Mouse (Mus musculus): ENCODE measurements around the gene Cacna2d4.
"Not testable (repeated sequence)": the region's sequence is repeated elsewhere in the genome, so short reads cannot be mapped to it uniquely, and the experiment has no call there.

Gene Cacna2d4

DNA sequence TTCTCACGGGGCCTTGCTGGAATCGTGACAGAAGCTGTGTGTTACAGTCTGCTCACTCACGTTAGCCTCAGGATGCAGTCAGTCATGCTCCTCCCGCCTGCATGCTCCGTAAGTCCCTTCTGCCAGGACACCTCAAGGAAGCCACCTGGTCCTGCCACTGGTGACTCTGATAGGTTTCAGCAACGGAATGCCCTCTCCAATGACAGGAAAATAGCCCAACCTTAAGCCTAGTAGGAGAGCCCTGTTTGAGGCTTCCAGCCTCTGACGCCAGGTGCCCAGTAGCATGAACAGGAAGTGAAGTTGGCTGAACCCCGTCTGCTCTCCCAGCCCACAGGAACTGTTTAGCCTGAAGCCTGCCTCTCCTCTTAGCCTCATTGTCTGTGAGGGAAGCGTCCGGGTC lies 109.9 kb downstream of the Cacna2d4 start:
- no peak for DNase-seq (ENCODE audit: low spot score)

DNA sequence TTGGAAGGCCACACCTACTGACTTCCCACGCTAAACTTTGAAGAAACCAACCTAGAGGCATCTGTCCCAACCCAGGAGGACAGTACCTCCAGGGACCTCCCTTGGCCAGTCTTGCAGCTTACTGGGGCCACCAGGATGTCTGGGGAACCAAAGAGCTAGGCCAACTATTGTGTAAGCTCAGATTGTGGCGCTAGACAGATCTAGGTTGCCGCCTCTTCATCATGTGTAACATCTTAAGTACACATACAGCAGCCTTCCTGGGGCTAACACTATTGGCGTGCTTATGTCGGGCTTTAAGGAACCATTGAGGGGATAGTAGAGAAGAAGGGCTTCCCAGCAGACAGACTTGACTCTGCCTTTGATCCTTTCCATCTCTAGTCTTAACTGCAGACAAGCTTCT lies 111.5 kb downstream of the Cacna2d4 start:
- DNase-seq (ENCODE audit: low spot score): no peak

DNA sequence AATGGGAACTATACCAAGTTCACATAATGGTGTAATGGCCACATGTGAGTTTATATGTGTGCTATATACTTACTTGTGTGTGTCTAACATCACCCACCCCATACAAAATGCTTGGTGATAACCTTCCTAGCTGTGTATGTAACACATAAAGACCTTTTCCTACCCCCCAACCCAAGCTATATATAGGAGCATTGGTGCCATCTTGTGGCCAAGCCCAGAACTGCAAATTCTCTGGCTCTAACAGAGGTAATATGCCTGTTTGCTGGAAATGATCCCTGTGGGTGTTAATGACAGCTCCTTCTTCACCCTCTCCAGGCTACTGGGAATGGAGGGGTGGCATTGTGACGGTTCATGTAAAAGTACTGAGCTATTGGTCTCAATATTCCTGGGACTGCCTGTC lies 111.9 kb downstream of the Cacna2d4 start:
- DNase-seq (ENCODE audit: low spot score): peak; percentile 83

DNA sequence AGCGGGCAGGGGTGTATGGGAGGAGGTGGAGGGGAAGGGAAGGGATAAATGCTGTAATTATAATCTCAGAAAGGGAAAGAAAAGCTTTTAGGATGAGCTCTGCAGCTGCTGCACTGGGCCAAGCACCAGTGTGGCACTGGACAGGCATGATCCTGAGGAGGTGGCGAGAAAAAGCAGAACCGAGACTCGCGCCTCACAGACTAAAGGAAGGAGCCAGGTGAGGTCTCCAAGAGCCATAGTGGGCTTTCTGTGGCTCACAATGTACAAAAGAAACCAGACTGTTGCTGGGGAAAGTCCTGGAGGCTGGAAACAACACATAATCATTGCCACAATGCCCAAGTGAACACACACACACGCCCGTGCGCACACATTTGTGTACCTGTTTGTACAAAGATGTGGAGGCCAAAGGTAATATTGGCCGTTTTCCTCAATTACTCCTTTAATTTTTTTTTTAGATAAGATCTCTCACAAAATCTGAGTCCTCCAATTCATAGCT lies 114.4 kb downstream of the Cacna2d4 start:
- DNase-seq (ENCODE audit: low spot score): no peak

DNA sequence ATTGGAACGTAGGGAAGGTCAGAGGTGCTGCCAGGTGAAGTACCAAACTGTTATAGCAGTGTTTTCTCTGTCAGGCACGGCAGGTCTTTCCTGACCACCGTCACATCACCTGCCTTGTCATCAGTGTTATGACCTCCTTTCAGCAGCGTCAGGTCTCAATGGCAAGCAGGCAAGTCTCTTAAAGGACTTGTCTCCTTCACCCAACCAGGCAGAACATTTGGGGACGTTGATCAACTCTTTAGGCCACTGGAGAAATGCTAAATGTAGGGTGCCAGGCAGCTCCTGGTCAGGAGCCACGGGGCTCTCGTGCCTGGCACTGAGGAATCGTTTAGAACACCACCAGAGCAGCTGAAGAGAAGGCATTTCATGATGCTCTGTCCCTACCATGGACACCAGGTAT lies 115.3 kb downstream of the Cacna2d4 start:
- no peak for DNase-seq (ENCODE audit: low spot score)

DNA sequence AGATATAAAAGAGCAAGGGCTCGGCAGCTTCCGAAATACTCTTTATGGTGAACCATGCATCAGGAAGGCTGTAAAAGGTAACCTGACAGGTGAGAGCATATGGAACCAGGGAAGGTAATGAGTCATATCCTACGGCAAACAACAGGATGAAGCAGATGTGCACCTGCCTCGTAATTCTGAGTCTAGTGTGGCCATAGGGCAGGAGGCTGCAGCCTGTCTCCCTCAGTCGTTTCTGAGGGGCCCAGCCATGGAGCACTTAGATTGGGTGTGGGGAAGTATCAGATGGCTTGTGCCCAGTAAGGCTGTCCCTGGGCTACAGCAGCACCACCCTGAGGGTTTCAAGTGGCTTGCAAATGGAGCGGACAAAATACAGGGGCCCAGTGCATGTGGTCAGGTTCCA lies 116.2 kb downstream of the Cacna2d4 start:
- DNase-seq (ENCODE audit: low spot score): no peak

DNA sequence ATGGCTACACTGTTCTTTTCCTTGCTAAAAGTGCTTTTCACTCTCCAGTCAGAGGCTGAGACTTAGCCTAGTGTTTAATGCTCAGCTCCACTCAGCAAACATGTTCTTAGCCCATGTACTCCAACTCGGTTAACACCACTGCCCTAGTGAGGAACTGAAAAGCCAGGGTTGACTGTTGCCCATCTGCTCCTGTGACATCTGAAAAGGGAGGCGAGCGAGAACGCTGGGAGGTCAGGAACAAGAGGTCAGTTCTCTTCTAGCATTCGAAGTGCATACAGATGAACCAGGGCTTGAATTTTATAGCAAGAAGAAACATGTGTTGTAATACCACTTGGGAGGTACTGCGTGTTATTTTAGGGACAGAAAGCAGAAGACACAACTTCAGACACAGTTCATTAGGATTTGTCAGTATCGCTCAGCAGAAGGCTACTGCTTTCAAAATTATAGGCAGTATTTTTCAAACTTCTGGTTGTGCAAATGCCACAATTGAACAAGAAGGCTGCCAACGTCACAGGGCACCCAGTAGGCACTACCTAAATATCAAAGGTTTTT lies 121.8 kb downstream of the Cacna2d4 start:
- DNase-seq (ENCODE audit: low spot score): no peak

DNA sequence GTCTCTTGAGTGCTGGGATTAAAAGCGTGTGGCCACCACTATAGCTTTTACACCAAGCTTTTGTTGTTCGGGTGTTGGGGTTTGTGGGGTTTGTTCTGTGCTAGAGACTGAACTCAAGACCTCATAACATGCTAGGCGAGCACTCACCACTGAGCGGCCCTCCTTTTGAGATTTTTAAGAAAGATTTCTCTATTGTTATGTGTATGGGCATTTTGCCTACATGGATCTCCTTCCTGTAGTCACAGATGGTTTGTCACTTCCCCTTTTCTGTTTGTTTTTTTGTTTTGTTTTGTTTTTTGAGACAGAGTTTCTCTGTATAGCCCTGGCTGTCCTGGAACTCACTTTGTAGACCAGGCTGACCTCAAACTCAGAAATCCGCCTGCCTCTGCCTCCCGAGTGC lies 123.9 kb downstream of the Cacna2d4 start:
- DNase-seq (ENCODE audit: low spot score): not testable (repeated sequence)

DNA sequence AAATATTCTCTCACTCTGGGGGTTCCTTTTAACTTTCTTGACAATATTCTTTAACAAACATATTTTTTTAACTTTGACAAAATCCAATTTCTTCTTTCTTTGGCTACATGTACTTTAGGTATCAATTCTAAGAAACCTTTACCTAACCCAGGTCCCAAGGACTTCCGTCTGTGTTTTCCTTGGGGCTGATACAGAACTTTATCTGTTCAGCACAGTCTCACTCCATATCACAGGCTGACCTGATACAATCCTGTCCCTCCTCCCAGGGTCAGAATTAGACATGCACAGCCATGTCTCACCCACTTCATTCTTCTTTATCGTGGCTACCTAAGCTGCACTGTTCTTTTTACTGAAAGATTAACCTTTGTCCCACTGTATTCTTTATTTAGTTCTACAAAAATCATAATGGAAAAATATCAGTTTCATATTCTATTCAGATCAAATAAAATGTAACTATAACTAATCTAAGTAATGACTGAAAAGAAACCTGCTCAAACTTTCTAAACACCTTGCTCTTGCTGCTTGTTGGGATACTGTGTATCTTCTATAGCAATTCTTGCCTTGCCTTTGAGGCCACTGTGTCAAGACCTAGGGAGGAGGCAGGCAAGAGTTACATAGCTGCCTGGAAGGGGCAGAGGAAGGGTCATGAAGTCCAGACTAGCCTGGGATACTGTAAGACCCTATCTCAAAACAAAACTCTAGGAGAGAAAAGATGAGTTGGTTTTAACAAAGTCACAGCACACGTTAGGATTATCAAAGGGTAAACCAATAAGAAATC lies 124.8 kb downstream of the Cacna2d4 start:
- no peak for DNase-seq (ENCODE audit: low spot score)

DNA sequence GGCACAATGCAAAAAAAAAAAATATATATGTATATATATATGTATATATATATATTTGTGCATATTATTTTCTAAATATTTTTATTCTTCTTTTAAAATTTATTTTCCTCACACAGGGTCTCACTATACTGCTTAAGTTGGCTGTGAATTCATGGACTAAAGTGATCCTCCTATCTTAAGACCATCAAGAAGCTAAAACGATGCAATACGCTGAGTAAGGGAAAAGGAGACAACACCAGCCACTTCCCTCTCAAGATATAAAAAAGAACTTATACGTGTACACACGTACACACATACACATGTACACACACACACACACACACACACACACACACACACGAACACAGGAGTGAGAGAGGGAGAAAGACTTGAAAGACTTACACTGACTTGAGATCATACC lies 127.3 kb downstream of the Cacna2d4 start:
- DNase-seq (ENCODE audit: low spot score): no peak

DNA sequence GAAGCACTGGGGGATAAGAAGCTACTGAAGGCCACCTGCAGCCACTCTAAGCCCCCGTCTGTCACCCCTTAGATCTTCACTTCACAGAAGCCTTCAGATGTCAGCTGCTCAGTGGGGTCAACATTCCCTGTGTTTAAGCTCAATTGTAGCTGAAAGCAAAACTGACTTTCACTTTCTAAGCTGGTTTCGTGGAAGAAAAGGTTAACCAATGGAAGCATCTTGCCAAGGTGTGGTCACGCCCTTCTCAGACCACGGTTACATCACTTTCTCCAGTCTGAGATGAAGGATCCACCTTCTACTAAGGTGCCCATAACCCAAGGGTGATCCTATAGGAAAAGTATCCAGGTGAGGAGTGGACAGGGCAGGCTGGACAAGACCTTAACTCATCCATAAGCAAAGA lies 130.5 kb downstream of the Cacna2d4 start:
- not testable (repeated sequence) for DNase-seq (ENCODE audit: low spot score)

DNA sequence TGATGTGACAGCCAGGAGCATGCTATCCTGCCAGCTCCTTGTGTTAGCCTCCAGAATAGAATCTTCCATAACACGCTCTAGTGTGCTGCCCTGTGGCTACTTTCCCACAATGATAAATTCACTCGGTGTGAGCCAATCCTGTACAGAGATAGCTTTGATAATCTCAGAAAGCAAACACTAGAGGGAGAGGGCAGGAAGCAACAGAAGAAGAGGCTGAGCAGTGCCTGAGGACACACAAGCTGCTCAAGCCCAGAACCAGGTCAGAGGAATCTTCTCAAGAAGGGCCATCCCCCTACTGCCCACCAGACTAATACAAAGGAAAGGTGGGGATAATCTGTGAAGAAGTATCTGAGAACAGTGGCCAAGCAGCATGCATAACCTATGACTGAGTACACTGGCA lies 131.1 kb downstream of the Cacna2d4 start:
- DNase-seq (ENCODE audit: low spot score): peak; percentile 55

DNA sequence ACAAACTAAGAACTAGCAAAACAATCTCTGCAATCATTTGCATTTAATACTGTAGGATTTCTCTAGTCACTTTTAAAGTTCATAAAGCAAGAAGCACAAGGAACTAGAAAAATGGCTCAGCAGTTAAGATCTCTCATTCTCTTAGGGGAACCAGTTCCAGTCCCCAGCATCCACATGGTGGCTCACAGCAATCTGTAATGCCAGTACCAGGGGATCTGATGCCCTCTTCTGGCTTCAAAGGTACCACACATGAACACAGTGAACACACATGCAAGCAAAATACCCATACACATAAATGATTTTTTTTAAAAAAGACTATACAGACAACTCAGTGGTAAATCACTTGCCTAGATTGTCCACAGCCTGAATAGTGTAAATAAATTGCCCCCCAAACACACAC lies 135.3 kb downstream of the Cacna2d4 start:
- no peak for DNase-seq (ENCODE audit: low spot score)

DNA sequence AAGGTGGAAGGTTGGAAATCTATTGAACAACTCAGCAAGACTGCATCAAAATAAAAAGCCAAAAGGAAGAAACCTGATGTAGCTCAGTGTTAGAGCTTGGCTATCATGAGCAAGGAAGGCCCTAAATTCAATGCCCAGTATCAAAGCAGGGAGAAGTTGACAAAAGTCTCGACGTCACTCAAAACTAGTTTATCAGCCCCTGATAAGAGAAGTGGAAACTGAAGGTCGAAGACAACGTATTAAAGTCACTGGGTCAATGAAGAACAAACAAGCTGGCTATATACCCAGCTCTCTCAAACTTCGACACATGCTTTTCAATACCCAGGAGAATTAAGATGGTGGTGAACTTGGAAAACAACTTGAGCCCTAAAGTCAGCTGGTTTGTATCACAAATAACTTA lies 135.9 kb downstream of the Cacna2d4 start:
- no peak for DNase-seq (ENCODE audit: low spot score)

DNA sequence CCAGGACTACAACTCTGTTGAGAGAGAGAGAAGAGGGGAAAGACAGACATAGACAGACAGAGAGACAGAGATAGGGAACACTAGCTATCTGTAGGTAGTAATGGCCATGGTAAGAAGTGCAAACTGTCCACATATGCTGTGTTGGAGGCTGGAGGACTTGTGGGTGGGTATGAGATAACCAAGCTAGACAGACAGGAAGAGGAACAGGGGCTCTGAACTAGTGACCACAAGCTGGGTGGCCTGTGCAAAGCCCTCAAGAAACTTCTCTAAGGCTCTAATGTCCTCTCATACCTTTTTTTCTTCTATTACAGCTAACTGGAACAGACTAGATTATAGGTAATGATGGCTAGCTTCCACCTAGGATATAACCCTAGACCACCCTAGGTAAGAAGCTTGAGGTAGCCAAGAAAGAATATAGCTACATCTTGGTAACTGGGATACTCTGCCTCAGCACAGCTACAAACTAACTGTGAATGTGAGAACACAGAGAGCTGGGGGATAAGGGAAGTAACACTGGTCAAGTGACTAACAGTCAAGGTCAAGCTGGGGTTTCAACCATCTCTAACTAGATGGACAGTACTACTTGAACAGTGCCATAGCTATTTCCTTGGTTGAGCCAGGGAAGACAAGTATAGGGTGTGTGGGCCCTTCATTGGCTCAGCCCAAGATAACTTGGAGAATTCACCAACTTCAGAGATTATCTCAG lies 136.8 kb downstream of the Cacna2d4 start:
- no peak for DNase-seq (ENCODE audit: low spot score)

DNA sequence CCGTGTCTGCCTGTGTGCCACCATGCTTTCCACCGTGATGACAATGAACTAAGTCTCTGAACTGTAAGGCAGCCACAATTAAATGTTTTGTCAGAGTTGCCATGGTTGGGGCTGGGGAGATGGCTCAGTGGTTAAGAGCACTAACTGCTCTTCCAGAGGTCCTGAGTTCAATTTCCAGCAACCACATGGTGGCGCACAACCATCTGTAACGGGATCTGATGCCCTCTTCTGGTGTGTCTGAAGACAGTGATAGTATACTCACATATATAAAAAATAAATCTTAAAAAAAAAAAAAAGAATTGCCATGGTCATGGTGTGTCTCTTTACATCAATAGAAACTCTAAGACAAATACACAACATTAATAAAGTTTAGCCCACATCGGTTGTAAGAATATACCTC lies 138.7 kb downstream of the Cacna2d4 start:
- DNase-seq (ENCODE audit: low spot score): no peak

DNA sequence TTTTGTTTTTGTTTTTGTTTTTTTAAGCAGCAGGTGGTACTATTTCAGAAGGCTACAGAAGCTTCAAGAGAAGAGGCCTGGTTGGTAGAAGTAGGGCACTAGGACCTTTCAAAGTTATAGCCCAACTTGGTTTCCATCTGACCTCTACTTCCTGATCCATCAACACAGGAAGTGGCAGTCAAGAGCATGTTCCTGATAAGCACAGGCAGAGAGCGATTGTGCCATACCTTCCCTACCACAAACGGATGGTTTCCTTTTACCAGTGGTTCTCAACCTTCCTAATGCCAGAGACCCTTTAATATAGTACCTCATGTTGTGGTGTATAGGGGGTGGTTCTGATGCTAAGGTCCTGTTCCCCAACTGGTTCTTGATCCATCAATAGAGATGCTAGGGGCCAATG lies 141.3 kb downstream of the Cacna2d4 start:
- no peak for DNase-seq (ENCODE audit: low spot score)

DNA sequence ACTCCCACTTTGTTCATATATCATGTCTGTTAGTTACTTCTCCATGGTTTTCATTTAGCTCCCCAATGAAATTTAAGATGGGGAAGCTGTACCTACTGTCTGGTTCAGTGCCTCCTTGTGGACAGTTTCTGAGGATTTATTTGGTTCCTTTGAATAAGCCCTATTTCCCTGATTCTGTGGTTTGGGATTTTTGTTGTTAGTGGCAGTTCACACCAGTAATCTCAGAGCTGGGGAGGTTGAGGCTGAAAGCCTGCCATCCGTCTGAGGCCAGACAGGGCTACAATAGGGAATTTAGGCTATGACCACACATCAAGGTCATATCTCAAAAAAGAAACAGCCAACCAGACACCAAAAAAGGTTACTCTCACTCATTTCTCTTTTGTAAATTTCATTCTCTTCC lies 142.3 kb downstream of the Cacna2d4 start:
- DNase-seq (ENCODE audit: low spot score): no peak

DNA sequence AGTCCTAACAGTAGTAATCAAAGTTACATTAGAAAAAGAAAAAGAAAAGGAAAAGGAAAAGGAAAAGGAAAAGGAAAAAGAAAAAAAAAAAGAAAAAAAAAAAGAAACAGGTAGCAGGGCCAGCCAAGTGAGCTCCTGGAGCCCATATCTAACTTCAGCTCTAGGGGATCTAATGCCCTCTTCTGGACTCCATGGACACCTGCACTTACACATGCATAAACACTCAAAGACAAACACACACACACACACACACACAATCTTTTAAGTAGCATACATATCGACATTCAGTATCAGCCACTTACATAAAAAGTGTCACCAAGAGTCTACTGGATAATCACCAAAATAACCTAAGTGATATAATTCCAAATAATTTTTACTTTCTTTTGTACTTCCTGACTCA lies 149.3 kb downstream of the Cacna2d4 start:
- no peak for DNase-seq (ENCODE audit: low spot score)

DNA sequence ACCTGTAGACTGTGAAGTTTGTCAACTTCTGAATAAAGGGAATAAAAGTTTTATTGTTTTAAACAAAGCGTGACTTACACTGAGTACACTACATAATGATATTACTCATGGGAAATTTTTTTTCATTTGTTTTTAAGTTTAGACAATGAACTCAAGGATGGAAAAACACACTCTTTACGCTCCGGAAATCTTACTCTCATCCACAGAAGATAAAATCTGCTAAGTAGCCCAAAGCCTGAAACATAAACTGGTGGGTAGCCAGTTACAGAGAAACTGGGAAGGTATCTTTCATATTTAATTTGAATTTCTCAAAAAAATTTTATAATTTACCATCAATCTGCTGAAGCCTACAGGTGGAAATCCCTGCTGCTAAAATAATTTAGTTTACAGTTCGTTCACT lies 150.1 kb downstream of the Cacna2d4 start:
- DNase-seq (ENCODE audit: low spot score): no peak

DNA sequence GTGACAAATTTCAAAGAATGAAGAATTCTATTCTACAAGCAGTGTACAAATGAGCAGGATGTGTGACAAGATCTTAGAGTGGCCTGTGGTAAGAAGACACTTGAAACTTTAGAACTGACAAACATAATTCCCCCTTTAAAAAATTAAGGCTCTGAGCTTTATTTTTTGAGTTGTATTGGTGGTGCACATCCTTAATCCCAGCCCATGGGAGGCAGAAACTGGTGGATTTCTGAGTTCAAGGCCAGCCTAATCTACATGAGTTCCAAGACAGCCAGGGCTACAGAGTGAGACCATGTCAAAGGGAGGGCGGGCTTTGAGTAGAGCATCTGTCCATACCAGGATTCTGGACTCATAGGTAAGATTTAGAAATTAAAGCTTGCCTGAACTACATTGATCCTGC lies 150.5 kb downstream of the Cacna2d4 start:
- DNase-seq (ENCODE audit: low spot score): no peak

DNA sequence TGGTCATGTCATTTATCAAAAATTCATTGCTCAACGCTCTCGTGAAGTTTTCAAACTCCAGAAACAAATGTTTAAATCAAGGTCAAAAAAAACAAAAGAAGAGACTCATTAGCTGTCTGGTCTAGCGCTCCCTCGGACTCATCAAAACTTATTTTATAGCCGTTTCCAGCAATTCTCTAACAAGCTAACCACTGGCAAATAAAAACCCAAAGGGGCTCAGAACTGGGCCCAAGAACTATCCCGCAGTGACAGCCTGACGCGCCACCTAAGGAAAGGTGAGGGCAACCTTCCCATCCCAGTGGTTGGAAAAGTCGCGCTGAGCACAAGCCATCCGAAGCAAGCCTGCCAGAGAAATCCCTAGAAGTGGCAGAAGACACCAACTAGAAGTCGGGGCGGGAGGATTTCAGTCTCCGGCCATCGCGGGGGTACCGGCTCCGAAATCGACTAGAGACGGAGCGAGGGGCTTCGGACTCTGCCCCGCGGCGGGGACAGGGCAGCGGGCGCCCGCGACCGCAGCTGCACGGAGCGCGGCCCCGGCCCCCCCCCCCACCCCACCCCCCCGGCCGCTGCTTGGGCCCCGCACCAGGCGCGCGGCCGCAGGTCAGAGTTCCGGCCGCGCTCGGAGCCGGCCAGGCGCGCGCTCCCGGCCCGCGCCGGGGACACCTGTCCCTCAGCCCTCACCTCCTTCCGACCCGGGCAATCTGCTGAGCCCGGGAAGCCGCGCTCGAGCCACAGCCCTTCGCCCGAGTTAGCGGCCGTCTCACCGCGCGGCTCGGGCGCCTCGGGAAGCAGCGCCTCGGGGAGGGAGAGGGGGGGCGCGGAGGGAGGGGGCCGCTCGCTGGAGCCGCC lies 151.7 kb downstream of the Cacna2d4 start:
- DNase-seq (ENCODE audit: low spot score): peak; percentile 62
